Mouse (Mus musculus) hindlimb bud, embryonic 11.5 days (tissue): ENCODE results near the gene Tec.
"Not testable (repeated sequence)": the region's sequence is repeated elsewhere in the genome, so short reads cannot be mapped to it uniquely, and the experiment has no call there.

ENCODE experiments used
- DNase-seq: peaks from one replicate; pipeline ENCODE4 v3.0.0-alpha.2; 2012; ENCODE audit warnings: low read depth, low spot score; ENCODE audit errors: extremely low spot score

Tec gene

DNA sequence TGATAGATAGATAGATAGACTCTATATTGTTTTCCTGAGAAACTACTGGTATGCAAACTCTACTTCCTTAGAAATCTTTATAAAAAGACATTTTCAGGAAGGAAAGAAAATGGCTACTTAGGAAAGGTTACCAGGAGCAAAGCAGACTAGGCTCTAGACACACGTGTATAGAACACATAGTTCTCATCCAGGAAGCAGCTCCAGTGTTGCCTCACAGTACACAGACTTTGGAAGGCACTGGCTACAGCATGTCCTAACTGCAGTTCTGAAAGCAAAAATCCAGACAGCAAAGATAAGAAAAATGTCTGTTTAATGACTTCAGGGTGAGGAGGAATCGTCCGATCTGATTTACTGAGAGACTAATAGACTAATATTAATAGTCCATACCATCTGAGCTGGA lies 41.8 kb downstream of the Tec start:
- no peak for DNase-seq

DNA sequence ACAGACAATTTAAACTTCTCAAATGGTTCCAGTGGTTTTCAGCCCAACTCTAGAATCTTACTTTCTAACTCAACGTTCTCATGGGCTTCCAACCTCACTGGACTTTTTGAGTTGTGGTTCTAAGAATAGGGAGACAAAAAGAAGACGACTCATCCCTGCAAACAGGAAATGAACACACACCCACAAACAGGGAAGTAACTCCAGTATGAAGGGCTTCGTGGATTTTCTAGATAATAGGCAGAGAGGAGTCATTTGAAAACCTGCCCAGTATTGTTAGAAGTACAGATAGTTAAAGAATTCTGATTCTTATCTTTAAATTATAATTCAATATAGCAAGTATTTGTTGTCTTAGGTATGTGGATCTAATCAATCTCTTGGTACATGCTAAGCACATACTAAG lies 47.6 kb downstream of the Tec start:
- DNase-seq, result no peak

DNA sequence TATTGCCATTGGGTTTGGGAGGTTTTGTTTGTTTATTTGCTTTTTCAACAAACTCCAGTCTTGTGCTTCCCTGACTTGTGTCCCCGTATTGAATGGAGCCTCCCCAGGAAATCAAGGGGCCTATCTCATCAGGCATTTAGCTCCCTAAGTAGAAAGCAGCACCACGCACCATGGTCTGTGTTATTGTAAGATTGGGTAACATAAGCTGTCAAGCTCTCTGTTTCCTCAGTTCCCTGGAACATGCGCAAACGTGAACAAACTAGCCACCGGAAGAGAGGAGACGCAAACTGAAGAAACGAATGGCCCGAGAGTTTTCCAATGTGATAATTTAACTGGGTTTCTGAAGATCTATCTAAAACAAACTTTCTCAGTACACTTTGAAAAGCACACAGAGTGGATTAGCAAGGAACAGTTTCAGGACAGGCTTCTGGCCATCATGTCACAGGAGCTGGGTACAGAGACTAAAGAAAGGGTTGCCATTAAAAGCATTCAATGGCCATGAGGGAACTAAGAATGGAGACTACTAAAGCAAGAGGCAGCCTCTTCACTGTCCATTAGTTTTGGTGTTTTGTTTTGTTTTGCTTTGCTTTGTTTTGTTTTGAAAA lies 48.1 kb downstream of the Tec start:
- DNase-seq, result no peak

DNA sequence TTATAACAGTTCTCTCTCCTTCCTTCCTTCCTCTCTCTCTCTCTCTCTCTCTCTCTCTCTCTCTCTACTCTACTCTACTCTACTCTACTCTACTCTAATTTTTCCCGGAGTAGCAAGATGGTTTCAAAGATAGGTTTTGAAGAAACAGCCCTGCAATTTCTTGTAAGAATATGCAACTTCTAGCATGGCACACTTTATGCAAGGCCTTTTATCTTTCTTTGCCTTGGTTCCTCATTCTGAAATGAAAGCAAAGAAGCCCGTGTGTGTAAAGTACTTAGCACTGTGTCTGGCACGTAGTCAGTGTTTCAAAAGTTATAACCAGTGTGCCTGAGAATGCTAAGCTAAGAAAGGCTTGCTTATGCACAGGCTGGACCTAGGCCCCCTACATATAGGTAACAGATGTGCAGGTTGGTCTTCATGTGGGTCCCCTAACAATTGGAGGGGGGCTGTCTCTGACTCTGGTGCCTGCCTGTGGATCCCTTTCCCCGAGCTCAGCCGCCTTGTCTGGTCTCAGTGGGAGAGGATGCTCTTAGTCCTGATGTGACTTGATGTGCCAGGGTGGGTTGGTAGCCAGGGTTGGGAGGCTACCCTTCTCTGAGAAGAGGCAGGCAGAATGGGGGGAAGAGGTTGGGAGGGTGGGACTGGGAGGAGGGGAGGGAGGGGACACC lies 49.6 kb downstream of the Tec start:
- no peak for DNase-seq

DNA sequence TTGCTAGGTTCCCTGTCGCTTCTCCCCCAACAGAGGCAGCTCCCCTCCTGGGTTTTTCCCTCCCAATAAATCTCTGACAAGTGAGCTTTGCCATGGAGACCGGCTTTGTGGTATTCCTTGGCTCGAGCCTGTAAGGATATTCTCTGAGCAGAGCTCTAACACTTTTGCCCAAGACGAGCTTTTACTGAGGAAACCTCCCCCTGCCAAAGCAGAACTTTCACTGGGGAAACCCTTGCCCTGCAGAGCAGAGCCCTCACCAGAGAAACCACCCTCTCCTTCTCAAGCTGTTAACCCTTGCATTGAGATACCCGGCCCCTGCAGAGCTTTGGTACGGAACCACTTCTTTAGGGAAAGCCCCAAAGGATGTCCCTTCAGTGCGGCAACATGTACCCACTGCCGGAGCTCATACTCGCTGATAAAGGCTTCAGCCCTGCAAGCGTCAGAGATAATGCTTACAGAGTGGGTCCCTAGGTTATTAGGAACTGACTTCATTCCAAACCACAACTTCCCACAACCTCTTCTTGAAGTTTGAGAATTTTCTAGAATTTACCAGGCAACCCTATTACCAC lies 50.7 kb downstream of the Tec start:
- DNase-seq, result no peak

DNA sequence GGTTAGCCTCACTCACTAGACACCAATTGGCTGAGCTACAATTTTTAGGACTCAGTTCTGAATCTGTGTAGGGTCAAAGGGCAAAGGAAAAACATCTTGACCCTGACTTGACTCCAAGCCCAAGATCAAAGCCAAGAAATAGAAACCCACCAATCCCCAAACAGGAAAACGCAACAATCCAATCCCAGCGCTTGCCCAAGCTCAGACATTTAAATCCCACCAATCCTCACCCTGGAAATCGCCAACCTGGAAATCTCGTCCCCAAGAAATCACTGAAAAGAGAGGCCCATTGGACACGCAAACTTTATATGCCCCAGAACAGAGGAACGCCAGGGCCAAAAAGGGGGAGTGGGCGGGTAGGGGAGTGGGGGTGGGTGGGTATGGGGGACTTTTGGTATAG lies 51.3 kb downstream of the Tec start:
- not testable (repeated sequence) for DNase-seq

DNA sequence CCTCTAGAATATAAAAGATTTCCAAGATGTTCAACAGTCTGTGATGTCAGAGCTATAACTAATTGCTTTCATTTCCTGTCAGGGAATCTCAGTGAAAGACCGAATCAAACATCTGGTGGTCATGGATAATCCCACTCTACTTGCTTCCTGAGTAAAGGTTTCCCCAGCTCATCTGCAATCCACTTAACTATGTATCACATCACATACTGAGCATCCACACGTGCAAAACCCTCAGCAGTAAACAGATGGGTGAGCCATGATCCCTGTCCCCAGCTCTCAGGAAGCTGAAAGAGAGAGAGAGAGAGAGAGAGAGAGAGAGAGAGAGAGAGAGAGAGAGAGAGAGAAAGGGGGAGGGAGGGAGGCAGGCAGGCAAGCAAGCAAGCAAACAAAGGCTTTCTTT lies 51.8 kb downstream of the Tec start:
- no peak for DNase-seq

DNA sequence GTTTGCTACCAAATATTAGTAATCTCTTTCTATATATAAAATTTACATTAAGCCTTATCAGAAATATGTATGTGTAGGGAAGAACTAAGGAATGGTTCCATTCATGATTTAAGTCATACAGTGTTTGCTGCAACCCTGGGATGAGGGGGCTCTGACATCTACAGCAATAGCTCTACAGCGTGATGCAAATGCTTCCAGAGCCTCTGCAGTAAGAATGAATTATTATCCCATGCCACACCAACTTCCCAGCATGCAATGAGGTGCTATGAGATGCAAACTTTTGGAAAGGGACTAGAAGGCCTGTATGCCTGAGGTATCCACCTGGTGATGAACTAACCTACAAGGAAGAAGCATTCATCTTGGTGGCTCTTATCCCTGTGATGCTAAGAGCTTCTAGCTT lies 52.2 kb downstream of the Tec start:
- DNase-seq, result no peak

DNA sequence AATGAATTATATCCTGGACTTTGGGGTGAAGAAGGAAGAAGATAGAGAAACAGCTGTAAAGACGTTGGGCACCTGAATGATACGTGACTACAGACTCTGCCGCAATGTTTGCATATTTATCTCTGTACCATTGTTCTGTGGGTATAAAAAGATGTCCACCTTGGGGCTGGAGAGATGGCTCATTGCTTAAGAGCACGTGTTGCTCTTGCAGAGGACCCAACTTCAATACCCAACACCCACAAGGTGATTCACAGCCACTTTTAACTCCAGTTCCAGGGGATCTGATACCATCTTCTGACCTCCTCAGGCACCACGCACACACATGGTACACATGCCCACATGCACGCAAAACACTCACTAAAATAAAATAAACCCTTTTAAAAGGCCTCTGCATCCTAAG lies 52.9 kb downstream of the Tec start:
- no peak for DNase-seq

DNA sequence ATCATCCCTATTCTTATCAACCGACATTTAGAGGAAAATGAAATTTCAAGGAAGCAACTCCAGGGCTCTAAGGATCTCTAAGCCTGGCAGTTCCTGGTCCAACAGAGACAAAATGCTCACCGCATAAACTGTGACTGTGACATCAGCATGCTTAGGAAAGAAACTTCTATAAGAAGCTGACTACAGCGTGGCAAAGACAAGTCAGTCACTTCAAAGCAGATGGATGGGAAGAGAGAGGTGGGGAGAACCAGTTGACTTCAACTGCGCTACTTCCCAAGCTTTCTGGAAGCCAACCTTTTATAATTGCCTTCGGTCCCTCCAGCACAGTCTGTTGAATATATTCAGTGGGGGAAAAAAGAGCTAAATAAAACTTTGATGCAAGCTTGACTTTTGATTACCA lies 54.2 kb downstream of the Tec start:
- DNase-seq, result no peak

DNA sequence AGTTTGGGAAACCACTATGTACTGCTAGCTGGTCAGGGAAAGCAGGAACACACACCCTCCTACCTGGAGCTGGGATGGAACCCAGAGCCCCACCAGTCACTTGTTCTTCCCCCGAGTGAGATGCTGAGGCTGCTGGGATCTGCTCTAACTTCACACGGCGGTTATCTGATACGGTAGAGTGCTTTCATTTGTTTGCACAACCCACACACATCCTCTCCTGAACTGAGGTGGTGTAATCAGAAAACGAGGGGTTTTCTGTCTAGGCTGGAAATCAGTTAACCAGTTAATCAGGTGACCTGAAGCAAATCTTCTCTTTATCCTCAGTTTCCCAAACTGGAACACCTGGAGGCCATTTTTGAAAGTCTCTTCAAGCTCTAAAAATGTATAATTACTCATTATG lies 55.4 kb downstream of the Tec start:
- no peak for DNase-seq

DNA sequence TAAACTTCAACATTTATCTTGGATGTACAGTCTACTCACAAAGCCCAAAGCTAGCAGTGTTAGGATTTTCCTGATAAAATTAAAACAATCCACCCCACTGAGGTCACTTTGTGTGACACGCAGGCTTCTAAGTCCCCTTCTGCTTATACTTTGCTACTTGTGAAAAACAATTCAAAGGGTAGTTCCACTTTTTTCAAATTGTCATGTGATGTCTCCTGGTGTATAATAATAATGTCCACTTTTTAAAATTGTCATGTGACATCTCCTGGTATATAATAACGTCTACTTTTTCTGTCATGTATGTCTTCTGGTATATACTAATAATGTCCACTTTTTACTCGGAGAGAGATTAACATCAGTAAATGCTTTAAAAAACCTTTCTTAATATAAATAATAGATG lies 56.0 kb downstream of the Tec start:
- no peak for DNase-seq

DNA sequence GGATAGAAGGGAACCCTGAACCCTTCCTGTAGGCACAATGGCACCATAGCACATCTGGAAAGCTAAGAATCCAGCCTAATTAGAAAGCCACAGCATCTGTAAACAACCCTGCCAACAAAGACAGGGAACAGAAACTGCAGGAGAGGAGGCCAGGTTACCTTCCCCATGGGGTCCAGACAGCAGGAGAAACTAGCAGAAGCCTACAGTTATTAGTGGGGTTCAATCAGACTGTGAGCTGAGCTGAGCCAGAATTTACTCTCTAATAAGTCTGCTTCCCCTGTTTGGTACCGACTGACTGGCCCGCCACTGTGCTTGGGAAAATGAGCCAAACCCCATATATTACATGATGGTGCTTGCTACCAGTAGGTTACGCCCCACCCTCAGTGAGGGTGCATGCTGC lies 56.9 kb downstream of the Tec start:
- DNase-seq, result no peak

DNA sequence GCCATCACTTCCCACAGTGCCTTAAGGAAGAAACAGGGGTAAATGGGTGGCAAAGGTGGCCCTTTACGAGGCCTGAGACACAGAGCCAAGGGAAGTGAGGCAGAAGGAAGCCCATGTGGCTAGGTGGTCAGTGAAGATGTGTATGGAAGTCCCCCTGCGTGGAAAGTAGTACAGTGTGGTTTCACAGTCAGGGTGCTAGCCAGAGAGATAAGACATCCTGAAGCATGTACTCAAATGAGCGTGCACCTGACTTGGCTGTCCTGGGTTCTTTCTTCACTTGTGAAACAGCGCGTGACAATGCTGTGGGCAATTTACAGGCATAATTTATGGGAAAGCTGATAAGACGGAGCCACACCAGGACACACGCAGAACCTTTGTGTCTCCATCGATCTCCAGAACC lies 57.3 kb downstream of the Tec start:
- no peak for DNase-seq

DNA sequence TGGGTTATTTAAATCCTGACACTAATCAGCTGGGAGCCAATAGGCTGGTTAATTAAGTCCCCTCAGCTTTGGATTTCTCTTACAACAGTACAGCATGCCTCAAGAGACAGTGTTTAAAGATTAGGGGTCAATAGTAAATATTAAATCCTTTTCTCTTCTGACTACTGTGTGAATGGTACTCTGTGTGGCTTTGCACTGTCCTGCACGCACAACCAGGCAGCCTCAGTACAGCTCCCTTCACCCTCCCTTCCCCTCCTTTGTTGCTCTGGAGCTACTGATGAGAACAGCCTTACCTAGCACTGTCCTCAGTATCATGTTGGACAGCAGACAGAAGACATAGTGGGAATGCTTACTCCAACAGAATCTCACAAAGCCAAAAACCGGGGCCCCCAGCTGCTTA lies 58.8 kb downstream of the Tec start:
- DNase-seq, result no peak

DNA sequence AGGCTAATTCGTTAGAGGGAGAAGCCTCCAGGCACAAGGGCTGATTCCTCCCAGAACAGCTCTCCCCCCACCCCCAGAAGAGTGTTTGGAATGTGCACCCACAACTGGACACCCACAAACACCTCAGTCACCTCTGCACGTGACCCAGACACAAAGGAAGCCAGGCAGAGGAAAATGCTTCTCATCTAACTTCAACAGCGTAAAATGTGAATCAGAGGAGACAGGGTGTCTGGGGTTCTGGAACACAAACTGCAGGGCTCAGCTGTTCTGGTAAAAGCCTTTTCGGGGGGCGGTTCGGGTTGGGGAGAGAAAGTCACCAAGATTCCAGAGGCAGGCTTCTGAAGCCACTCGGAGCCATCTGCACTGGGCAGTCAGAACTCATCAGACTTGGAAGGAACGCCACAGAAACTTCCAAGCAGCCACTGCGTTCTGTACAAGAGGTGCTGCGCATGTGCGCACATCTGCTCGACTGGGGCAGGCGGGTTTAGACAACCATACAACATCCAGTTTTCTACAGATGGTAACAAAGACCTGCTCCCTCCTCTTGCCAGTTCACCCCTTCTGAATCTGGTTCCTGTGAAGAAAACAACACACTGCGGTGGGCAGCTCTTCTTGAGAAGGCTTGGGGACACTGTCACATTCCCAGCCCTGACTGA lies 59.7 kb downstream of the Tec start:
- no peak for DNase-seq

DNA sequence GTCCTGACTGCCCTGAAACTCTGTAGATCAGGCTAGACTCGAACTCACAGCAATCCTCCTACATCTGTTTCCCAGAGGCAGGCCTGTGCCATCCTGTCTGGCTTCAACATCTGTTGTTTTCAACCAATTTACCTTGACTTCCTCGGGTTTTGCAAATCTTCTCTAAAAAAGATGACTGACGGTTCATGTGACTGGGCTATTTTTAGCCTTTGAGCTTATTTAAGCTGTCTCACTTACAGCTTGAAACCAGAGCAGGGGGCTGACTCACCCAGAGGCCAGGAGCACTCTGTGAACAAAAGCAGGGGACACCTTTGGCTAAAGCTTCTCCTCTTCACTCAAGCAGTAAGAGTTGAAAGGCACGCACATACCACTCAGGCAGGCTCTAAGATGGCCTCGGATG lies 65.4 kb downstream of the Tec start:
- no peak for DNase-seq

DNA sequence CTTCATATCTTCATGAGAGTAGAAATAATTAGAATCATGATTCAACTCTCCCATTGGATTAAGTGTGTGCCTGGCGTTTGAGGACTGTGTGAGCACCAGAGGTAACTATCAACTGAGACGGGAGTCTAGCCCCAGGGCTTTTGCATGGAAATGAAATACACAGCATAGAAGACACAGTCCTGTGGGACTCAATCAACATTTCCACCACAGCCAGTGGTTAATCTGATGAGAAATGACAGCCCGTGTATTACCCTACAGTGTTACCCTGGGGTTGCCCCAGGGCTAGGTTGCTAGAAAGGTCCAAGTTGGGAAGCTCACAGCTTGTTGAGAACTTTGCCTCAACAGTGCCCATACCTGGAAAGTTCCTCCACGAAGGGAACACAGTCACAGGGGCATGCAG lies 69.7 kb downstream of the Tec start:
- DNase-seq, result no peak

DNA sequence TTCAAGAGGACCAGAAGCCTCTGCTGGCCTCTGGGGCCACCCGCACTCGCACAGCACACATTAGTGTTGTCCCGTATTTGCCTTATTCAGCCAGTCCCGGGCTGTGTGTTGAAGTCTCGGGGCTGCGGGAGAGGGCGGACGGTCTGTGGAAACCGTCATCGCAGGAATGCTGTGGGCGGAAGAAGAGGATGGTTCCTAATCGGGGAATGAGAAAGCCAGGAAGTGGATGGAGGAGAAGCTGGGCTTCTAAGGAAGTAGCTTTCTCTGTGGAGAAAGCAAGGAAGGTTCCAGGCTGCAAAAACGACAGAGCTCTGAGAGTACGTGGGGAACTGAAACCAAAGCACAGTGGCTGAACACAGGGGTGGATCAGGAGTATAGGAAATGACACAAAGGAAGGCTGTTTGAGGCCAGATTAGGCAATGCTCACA lies 72.1 kb downstream of the Tec start:
- no peak for DNase-seq

DNA sequence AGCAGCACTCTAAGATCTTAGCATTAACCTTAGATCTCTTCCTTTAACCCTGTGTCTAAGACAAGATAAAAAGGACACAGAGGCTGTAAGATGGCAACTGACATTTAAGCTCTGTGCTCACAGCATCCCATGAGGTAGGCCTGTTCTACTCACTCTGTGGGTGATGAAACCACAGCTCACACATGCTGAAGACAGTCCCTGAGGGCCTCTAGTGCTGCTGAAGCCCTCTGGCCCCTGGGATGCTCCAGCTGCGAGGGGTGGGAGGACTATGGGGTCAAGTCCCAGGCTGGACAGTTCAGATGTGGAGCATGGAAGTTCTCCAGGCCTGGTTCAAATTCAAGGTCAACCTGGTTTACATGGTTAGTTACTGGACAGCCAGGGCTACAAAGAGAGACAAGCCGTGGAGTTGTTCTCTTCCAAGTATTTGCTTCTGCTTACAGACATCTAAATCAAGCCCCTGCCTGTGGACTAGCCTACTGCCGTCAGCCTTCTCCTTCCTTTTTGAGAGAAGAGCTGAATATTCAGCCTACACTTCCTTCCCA lies 74.9 kb downstream of the Tec start:
- DNase-seq, result no peak

DNA sequence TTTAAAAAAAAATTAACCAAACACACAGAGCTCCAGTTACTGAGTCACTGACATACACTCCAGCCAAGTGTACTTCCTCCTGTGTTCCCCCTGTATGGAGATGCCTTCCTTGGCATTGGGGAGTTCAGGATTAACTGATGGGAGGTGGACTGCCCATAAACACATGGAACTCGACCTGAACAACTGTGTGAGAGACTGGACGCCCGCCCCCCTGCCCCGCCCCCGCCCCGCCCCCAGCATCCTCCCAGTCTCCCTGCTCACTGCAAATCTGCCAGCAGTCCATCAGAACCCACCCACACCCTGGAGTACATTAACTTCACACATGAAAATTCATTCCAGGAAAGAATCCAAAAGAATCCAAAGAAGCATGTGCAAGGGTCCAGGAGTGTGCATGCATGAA lies 76.5 kb downstream of the Tec start:
- DNase-seq, result no peak

DNA sequence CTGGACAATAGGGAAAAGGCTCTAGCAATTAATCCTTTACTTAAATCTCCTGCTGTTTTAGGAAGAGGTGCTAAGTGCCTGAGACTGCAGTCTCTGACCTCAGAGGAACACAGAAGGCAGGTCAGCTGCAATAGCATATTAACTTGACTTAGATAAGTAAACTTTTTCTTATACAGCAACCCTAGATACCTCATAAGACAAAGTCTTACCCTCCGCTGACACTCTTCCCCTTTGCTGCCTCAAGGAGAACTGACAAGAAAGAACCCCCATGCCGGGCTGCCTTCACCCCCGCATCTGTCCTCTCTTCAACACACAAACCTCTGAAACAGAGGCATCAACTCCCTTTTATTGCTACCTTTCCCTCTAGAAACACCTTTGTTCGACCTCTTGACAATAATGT lies 76.9 kb downstream of the Tec start:
- DNase-seq, result no peak
